Mouse (Mus musculus) urinary bladder, adult 18-20 months (tissue): ENCODE results near the gene Dact3.

Source experiments
- DNase-seq, 2 experiments: peaks; one replicate each; pipeline ENCODE4 v3.0.0; 2022; ENCODE audit warnings: low spot score in 2 of 2, mixed read lengths in 2 of 2

The Dact3 gene

DNA sequence AGATGAGACGGTGACA is at the start of gene Dact3:
Dact3 (plus strand) TSS at position 8 of the 16 bp plus-strand sequence.
- DNase-seq: no peak

- DNase-seq: no peak
Observed at GRCm38 (mm10) chr7:16825785-16826184, 49.3 kb upstream of the Dact3 start.

DNA sequence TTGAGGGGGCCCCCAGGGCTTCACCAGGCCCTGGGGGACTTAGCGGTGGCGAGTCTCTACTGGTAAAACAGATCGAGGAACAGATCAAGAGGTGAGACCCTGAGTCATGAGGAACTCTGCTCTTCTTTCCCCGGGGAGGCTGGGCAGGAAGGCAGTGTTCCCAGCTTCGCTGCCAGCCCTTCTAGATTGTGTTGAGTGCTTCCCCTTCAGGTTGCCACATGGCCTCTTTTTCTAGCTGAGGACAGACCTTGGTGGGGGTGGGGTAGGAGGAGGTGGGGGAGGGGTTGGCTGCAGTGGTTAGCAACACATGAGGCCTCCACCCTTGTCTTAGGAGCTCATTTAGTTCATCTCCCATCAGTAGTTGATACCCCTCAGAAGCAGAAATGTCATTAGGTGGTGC is 48.5 kb upstream of the Dact3 start:
- DNase-seq: no peak

- no peak for DNase-seq
Observed at GRCm38 (mm10) chr7:16827274-16827673, 47.8 kb upstream of the Dact3 start.

DNA sequence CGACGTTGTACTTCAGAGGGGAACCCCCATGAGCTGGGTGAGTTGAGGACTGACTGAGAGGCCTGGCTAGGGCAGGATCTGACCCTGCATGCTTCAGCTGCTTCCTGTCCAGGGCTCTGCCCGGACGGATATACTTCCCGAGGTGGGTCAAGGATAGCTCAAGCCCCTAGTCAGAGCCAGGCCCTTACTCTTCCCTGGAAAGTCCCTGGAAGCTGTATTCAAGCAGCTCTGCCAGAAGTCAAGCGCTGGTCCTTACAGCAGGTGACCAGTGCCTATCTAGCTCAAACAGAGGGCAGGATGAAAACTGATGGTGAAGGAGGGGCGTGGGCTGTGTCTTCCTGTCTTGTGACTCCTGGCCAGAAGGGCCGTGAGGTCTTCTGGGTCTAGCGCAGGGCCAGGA is 44.7 kb upstream of the Dact3 start:
- DNase-seq: no peak

- DNase-seq: no peak
Observed at GRCm38 (mm10) chr7:16837916-16838803, 37.0 kb upstream of the Dact3 start.

- DNase-seq: no peak
Observed at GRCm38 (mm10) chr7:16838804-16839426, 36.2 kb upstream of the Dact3 start.

GRCm38 (mm10) chr7:16839427-16840108 is 35.5 kb upstream of the Dact3 start:
- DNase-seq: no peak

DNA sequence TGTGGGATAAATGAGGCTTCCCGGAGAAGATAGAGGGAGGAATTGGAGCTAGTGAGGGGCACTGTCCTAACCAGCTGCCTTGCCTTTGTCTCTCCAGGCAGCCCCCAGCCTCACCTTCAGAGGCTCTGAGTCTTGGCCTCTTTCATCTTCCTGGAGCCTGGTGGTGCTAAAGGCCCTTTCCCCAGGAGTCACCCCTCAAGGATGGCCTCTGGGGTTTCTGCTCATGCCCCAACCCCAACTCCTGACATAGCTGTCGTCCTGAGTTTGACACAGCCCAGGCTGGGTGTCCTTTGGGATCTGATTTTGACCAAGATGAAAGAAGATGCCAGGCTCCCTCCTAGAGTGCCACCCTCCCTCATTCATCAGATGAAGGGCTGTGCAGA is 35.0 kb upstream of the Dact3 start:
- no peak for DNase-seq

DNA sequence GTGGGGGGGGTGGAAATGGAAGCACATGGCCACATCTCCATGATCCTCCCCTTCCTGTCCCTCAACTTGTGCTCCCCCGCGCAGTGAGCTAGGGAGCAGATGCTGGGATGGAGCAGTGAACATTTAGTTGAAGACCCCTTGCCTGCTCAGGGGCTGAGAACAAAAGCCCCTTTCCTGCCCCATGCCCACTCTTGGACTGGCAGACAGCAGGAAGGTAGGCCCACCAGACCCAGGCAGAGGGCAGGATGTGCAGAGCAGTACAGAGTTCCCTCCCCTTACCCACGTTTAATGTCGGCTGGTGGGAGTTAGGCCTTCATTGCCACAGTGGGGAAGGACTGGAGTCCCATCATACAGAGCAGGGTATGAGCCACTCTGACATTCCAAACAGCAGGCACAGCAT is 34.0 kb upstream of the Dact3 start:
- no peak for DNase-seq

DNA sequence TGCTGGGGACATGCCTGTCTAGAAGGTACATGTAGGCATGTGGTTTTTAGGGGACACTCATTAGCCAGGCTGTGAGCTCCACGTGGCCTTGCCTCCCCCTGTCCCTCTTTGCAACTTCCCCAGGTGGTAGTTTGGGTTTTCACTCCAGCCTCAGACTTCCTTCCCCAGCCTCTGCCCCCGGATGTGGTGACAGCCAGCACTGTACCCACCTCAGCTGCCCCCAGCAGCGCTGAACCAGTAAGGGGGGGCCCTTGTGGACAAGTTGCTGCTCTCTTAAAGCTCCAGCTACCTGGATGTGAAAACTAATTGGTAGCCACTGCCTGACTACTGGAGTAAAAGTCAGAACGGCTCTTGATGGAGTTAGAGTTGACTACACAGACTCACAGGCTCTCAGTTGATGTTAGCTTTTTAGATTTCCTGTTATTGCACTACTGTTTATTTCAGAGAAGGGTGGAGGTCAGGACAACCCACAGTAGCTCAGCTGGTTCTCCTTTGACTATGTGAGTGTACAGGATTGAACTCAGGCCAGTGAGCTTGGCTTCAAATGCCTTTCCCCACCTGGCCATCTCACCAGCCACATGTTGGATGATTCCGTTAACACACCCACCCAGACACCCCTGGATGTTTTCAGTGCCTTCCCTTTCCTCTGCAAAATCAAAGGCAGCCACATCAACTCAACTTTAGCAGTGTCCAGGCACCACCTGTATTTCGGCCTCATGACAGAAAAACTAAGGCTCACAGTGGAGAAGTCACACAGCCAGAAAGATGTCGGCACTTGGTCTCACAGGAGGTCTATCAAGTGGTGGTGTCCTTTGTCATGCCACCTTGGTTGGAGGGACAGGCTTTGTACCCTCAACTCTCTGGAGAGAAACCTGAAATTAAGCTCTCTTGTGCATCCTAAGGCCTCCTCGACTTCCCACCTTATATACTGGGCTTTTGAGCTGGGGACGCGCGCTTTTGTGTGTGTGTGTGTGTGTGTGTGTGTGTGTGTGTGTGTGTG is 33.3 kb upstream of the Dact3 start:
- DNase-seq: no peak

GRCm38 (mm10) chr7:16842645-16843063 is 32.5 kb upstream of the Dact3 start, which contains the start of gene Prkd2:
Gene Prkd2 (plus strand): TSS chr7:16842902.
- peak; percentile 88 to 96 for DNase-seq

- DNase-seq: peak; percentile 58 to 62
Observed at GRCm38 (mm10) chr7:16843441-16844171, 31.5 kb upstream of the Dact3 start.

DNA sequence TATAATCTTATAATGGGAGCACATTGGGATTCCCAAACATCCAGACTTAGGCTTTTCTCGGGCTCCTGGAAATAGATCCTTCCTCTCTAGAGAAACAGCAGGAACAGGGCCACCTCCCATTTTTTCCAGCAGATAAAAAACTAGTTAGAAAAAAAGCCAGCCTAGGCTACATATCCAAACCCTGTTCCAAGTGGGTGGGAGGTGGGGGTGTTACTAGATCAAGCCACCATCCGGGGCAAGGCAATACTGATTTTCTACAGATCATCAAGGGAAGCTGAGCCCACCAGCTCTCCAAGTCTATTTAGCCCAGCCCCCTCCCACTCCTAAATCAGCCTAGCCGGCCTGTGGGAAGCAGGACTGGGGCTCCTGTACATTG is 30.4 kb upstream of the Dact3 start:
- no peak for DNase-seq

GRCm38 (mm10) chr7:16845072-16845819 is 29.9 kb upstream of the Dact3 start:
- no peak for DNase-seq

GRCm38 (mm10) chr7:16845820-16846167 is 29.3 kb upstream of the Dact3 start:
- no peak for DNase-seq

DNA sequence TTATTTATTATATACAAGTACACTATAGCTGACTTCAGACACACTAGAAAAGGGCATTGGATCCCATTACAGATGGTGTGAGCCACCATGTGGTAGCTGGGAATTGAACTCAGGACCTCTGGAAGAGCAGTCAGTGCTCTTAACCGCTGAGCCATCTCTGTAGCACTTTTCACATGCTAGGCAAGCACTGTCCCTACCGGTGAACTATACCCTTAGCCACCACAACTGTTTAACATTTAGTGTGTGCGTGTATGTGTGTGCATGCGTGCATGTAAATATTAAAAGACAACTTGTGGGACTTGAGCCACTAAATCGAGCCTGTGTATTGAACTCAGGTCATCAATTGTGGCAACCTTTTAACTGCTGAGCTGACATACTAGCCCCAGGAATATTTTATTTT is 28.3 kb upstream of the Dact3 start:
- DNase-seq: no peak

- no peak for DNase-seq
Observed at GRCm38 (mm10) chr7:16847507-16847906, 27.6 kb upstream of the Dact3 start.

DNA sequence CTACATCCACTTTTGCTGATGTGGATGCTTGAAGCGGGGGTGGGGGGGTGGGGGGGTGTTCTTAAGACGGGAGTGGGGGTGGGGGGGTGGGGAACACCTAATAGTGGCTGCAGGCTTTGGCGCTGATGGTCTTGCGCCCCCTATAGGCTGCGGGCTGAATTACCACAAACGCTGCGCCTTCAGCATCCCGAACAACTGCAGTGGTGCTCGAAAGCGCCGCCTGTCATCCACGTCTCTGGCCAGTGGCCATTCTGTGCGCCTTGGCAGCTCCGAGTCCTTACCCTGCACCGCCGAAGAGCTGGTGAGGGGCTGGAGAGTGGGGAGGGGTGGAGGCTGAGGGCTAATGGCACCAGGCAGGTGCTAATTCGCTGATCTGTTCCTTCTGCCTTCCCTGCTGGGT is 26.5 kb upstream of the Dact3 start:
- no peak for DNase-seq

DNA sequence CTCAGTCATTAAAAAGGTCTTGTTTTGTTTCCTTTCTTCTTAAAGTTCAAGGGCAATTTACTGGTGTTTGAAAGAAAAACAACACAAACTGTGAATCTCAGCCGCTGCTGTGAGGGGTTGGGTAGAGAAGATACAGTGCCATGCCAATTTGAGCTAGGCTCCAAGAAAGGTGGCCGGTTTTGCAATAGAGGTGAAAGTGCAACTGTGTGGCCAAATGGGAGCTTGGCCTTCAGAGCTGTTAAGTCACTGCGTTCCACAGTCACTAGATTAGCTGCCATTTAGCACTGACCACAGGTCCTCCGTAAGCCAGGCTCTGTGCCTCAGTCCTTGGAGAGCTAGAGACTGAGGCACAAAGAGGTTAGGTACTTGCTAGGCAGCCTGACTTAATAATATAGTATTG is 23.5 kb upstream of the Dact3 start:
- DNase-seq: no peak

DNA sequence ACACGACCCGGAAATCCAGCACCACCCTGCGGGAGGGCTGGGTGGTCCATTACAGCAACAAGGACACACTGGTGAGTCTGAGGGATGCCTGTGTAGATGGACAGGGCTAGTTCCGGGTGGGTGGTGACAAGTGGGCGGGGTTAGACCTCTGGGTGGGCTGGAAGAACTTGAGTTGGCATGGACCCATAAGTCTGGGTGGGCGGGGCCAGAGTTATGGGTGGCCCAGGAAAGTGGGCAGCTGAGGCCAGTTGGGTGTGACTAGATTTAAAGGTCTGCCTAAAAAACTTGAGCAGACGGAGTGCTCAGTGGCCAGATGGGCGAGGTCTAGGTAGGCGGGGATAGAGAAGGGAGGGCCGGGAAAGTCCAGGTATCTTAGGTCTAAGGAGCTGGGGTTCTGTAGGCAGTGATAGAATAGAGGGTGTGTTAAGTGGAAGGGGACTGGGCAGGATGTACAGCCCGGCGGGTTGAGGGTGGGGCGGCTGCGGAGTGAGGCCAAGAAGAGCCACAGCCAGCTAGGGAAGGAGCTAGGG is 21.8 kb upstream of the Dact3 start:
- DNase-seq: no peak
